Mouse (Mus musculus) stomach, postnatal 0 days (tissue): ENCODE results near the gene Stard13.

ENCODE experiments used
- CTCF ChIP-seq: IDR thresholded peaks from 2 replicates; pipeline ENCODE4 v1.5.1; 2016; ENCODE audit warnings: antibody characterized with exemption, low read depth, mild to moderate bottlenecking, moderate library complexity
- EP300 ChIP-seq: optimal IDR thresholded peaks from 2 replicates; pipeline ENCODE3; 2016; ENCODE audit warnings: antibody characterized with exemption

DNA sequence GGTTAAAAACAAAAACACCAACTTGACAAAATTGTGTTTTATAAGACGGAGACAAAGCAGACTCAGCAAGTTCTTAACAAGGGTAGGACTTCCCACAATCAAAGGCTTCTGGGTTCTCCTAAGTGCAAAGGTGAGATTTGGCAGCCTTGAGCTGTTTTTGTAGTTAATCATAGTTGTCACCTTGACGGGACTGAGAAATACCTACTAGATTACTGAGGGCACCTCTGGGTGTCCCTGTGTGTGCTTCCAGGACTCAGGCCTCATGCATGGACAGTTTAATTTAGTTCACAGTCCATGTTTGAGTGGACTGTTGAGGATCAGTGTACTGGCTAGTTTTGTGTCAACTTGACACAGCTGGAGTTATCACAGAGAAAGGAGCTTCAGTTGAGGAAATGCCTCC is 209.2 kb downstream of the Stard13 start:
- TF ChIP-seq CTCF (no peak), EP300 (no peak)
